Mouse (Mus musculus) frontal cortex, postnatal 36 days (tissue): ENCODE measurements around the gene Gdpd2.

Experiments used
- DNase-seq, 2 experiments: peaks; one replicate each; pipeline ENCODE4 v3.0.0; 2022; ENCODE audit warnings: low spot score in 2 of 2

Gdpd2 gene

DNA sequence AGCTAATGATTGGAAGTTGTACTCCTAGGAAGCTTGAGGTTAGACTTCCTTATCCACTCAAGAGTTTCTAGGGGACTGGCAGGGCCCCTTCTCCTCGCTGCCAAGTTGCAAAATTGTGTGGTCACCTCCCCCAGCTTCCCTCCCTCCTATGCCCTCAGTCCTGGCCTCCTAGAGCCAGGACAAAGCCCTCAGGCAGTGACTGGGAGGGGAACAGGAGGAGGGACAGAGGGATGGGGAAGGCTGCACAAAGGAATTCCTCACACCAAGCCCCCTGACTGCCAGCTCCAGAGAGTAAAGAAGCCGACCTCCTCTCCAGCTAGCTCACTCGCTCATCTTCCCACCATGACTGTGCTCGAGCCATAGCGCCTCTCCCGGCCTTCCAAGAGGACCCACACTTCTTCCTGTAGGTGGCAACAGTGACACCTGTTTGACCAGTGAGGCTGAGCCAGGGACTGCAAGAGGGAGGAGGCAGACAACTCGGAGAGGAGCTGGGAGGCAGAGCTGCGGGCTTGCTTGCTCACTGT, at the start of gene Gdpd2:
Gene Gdpd2 (plus strand): TSS at position 209 of the 524 bp plus-strand sequence.
- peak; percentile 14 to 23 for DNase-seq

GRCm38 (mm10) chrX:100686527-100686926, 43.1 kb upstream of the Gdpd2 start:
- DNase-seq: no peak

- DNase-seq: no peak
Measured at GRCm38 (mm10) chrX:100687360-100688032, 42.2 kb upstream of the Gdpd2 start.

DNA sequence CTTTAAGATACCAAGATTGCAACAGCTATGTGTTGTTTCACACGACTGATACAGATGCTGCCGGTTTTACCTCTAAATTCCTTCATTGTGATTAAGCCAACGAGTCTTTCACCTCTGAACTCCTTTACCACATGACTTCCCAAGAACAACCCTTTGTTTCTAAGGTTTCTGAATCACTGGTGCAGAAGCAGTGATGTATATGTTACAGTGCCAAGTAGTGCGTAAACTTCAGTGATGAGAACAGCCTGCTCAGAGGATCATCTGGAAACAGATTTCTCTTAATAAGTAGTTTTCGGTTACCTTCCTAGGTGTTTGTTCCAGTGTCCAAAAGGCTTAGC, 41.7 kb upstream of the Gdpd2 start:
- DNase-seq: no peak

GRCm38 (mm10) chrX:100696776-100697175, 32.9 kb upstream of the Gdpd2 start:
- no peak for DNase-seq

GRCm38 (mm10) chrX:100708032-100708431, 21.6 kb upstream of the Gdpd2 start:
- DNase-seq: no peak

DNA sequence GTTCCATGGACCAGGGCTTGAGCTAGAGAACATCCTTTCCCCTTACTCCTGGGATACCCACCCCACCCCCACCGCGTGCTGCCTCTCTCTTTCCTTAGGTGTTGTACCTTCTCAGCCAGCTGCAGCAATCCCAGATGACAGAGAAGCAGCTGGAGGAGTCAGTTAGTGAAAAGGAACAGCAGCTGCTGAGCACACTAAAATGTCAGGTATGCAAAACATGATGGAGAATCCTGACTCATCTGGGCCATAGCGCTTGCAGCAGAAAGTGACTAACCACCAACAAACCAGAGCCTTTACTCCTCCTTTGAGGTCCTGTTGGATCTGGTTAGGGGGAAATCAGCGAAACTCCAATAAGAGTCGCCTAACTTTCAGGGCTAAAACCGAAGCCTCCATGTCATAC, 13.5 kb upstream of the Gdpd2 start:
- no peak for DNase-seq

- no peak for DNase-seq
Measured at GRCm38 (mm10) chrX:100728947-100729346, 726 bp upstream of the Gdpd2 start.

DNA sequence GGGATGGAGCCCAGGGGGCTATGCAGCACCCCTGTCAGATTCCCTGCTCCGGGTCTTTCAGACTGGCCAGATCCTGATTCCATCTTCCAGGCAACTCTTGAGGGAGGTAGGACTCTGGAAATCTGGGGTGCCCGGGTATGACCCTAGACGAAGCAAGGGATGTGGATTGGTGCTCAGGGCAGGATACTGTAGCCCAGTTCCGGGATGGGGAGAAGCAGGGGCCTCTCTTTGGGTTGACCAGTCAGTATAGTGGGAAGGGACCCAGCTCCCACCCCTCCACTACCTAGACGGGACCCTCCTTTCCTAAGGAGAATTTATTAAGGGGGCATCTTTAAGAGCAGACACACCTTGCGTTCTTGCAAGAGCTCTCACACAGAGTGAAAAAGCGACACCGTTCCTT, 593 bp downstream of the Gdpd2 start:
- DNase-seq: no peak

GRCm38 (mm10) chrX:100734359-100734758, 4.7 kb downstream of the Gdpd2 start:
- no peak for DNase-seq

DNA sequence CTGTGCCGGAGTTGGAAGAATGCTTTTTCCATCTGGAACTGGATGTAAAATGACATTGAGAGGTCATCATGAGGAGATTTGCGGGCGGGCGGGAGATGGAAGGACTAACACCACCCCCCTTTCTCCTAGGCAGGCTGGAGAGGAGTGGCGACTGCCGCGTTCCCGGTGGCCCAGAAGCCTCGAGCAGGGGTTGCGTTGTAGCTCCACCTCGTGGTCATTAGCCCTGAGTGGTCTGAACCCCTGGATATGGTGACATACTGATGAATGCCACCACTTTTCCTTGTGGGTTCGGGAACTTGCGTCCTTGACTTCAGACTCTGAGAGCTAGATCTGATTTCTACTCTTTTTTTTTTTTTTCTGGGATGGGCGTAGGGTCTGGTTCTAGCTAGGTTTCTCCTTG, 9.2 kb downstream of the Gdpd2 start:
- peak; percentile 64 to 66 for DNase-seq

- peak; percentile 11 to 13 for DNase-seq
Measured at GRCm38 (mm10) chrX:100739443-100739842, 9.8 kb downstream of the Gdpd2 start.

- DNase-seq: peak in 1 of 2 experiments; percentile 20
Measured at GRCm38 (mm10) chrX:100740785-100741184, 11.1 kb downstream of the Gdpd2 start.

- DNase-seq: peak; percentile 78 to 81
Measured at GRCm38 (mm10) chrX:100741940-100742339, 12.3 kb downstream of the Gdpd2 start.

GRCm38 (mm10) chrX:100765855-100766254, 36.2 kb downstream of the Gdpd2 start:
- no peak for DNase-seq

GRCm38 (mm10) chrX:100767181-100767884, 37.7 kb downstream of the Gdpd2 start, which contains the start of gene Dlg3:
Gene Dlg3, plus strand, starts transcription at chrX:100767722.
- DNase-seq: peak; percentile 57 to 68

GRCm38 (mm10) chrX:100767885-100768626, 38.4 kb downstream of the Gdpd2 start:
- DNase-seq: no peak

DNA sequence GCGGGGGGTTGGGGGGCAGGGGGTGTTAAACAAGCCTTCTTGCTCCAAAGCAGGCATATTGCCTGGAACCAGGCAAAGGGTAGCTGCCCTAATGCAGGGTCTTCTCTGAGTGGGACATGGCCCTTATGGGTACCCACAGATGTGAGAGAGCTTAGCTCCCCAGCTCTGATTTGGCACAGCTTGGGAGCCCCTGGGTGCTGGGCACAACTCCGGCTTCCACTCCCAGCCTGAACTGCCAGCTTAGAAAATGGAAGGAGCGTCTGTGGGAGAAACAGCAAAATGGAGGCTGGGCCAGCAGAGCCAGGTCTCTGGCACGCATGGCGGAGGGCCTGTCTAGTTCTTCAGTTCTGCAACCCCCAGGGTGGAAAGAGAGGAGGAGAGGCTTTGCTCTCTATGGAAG, 39.6 kb downstream of the Gdpd2 start:
- DNase-seq: no peak

- DNase-seq: peak in 1 of 2 experiments; percentile 24
Measured at GRCm38 (mm10) chrX:100774341-100774811, 44.7 kb downstream of the Gdpd2 start.

GRCm38 (mm10) chrX:100775405-100775804, 45.7 kb downstream of the Gdpd2 start:
- no peak for DNase-seq

DNA sequence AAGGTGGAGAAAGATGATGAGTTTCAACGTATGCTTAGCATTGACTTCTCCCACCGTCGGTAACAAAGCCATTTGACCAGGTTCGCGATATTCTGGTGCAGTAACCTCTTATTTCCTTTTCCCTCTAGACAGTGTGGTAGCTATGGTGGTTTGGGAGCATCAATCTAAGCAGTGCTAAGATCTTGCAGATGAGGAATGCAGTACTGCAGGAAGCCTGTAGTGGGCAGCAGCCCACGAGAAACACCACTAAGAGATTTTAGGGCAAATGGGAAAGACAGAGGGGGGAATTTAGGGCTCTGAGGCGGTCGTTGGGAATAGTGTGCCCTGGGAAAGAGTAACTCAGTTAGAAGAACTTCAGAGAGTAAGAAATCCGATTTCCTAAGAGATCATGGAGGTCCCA, 46.8 kb downstream of the Gdpd2 start:
- peak; percentile 54 to 70 for DNase-seq

DNA sequence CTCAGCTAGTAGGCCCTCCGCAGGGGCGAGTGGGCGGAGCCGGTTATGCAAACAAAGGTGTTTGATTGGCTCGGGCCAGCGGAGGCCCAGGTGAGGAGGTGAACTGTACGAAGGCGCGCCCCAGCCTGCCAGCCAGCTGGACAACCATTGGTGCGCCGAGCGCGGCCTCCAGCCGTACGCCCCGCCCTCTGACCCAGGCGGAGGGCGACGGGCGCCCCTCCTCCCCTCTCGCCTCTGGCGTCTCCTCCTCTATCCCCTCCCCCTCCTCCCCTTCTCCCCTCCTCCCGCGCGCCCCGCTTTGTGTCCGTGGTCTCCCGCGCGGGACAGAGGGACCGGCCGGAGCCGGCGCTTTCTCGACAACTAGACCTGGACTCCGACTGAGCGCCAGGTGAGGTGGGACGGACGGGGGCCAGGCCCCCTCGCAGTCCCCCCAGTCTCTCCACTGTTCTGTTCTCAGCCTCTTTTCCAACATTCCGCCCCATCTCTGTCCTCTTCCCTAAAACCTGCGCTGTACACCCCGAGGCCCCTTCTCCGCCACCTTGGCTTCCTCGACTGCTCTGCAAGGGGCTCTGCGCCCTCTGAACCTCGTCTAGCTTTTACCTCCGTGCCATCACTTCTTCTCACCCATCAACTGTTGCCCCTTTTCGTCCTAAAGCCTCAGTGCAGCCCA, 47.4 kb downstream of the Gdpd2 start:
- peak in 1 of 2 experiments; percentile 19 for DNase-seq
